Mouse (Mus musculus) MEL (cell line): ENCODE measurements around the gene Srgap3.

ENCODE experiments used
- CHD1 ChIP-seq: IDR thresholded peaks from 2 replicates; pipeline ENCODE4 v1.6.1; 2012; ENCODE audit warnings: low read depth, mild to moderate bottlenecking, inconsistent platforms, low read length, improper control_type of control experiment
- CTCF ChIP-seq, 3 experiments: IDR thresholded peaks in 2 of 3; conservative IDR thresholded peaks in 1 of 3; 2 replicates each; pipeline ENCODE4 v1.5.1; 2011 to 2012; ENCODE audit warnings: low read length in 3 of 3, low read depth in 2 of 3, mild to moderate bottlenecking in 2 of 3, improper control_type of control experiment in 1 of 3, inconsistent platforms in 1 of 3, mixed read lengths in 1 of 3, moderate library complexity in 1 of 3; ENCODE audit not compliant: control insufficient read depth in 1 of 3, insufficient read depth in 1 of 3, poor library complexity in 1 of 3, severe bottlenecking in 1 of 3
- ELF1 ChIP-seq: IDR thresholded peaks from 2 replicates; pipeline ENCODE4 v1.6.1; 2014; ENCODE audit warnings: low read depth, mild to moderate bottlenecking, inconsistent platforms, low read length, improper control_type of control experiment, moderate library complexity
- ETS1 ChIP-seq: IDR thresholded peaks from 2 replicates; pipeline ENCODE4 v1.6.1; 2012; ENCODE audit warnings: low read depth, mild to moderate bottlenecking, inconsistent platforms, low read length, improper control_type of control experiment, moderate library complexity
- POLR2A ChIP-seq, 2 experiments: IDR thresholded peaks; 2 replicates each; pipeline ENCODE4 v1.6.1; 2011 to 2012; ENCODE audit warnings: low read length in 2 of 2, mild to moderate bottlenecking in 2 of 2, control low read depth in 1 of 2, improper control_type of control experiment in 1 of 2, low read depth in 1 of 2, moderate library complexity in 1 of 2; ENCODE audit not compliant: control insufficient read depth in 1 of 2, insufficient read depth in 1 of 2, poor library complexity in 1 of 2
- SIN3A ChIP-seq: IDR thresholded peaks from 2 replicates; pipeline ENCODE4 v1.6.1; 2012; ENCODE audit warnings: low read length, improper control_type of control experiment, inconsistent platforms
- SMC3 ChIP-seq: IDR thresholded peaks from 2 replicates; pipeline ENCODE4 v1.6.1; 2011; ENCODE audit warnings: low read depth, low read length, improper control_type of control experiment
- TAL1 ChIP-seq: IDR thresholded peaks from 2 replicates; pipeline ENCODE4 v1.6.1; 2012; ENCODE audit warnings: mild to moderate bottlenecking, inconsistent platforms, low read length, moderate library complexity, mixed read lengths
- UBTF ChIP-seq: IDR thresholded peaks from 2 replicates; pipeline ENCODE4 v1.6.1; 2012; ENCODE audit warnings: low read depth, mild to moderate bottlenecking, inconsistent platforms, low read length, improper control_type of control experiment, moderate library complexity, borderline replicate concordance; ENCODE audit not compliant: insufficient read depth

DNA sequence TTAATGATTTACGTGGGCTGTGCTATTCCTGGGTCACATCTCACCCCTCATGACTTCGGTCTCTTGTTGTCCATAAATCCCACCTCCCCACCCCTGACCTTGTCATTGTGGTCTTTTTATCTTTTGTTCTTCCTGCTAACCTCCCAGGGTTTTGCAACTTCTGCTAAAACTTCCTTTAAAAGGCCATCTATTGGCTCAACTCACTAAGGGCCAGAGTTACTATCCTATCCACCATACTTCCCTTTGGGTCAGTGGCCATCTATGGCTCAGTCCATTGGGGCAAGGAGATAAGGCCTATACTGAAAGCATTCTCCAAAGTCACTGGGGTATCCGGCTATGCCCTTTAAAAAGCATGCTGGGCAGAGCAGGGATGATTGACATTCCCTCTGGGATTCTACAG lies 233.1 kb downstream of the Srgap3 start:
- TF ChIP-seq ELF1 (no peak), CTCF (IDR thresholded peaks at IDR 0.05 in 2 of 3, conservative IDR thresholded peaks at IDR 0.05 in 1 of 3; ENCODE audit: control insufficient read depth in 1 of 3, insufficient read depth in 1 of 3, low read depth in 2 of 3, low read length in 3 of 3, poor library complexity in 1 of 3, severe bottlenecking in 1 of 3) (no peak), ETS1 (no peak), POLR2A (IDR thresholded peaks at IDR 0.05; ENCODE audit: control insufficient read depth in 1 of 2, insufficient read depth in 1 of 2, low read depth in 1 of 2, low read length in 2 of 2, poor library complexity in 1 of 2) (no peak), UBTF (no peak), SIN3A (no peak), CHD1 (no peak), SMC3 (no peak), TAL1 (no peak)
